Comparison of ENCODE assay signal across 8 mouse cellular contexts in the genomic region with DNA sequence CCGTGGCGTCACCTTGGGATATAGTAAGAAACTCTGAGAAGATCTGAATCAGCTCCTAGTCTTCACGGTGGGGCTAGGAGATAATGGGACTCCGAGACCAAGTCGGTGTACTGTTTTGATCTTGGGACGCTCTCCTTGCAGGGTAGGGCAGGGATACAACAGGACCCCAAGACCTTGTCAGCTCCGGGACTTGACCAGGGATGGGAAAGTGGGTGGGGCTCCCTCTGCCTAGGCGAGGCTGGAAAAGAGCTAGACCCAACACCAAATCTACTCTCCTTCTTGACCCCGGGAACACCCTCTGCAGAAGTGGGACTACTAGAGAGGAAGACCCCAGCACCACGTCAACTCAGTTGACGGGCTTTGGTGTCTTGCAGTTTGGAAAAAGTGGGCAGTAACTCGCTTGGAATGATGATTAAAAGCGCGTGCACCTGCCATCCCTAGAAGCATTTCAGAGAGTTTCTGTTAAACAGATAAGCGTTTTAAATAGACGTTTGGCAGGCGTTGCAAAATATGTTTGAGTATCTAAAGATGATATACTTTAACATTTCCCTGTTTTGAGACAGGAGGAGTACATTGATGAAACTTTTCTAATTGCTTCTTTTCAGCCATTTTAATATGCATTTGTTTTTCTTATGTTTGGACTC. TPM values are rescaled to one million over a fixed set of nuclear protein-coding genes. Genes with fewer than 3 reads are reported as not detected.
A peak's percentile ranks its signal among the peaks of the same experiment; 100 is the strongest.
DNase-seq lines count a peak whose midpoint lies in the region; ATAC-seq lines count a peak whose summit lies in the region.

No protein-coding gene starts in this region.

- H3K9ac ChIP-seq in forebrain, embryonic 15.5 days (replicated peaks), result peak overlapping the region; percentile 47
- peak overlapping the region; percentile 80 for H3K9ac ChIP-seq in limb, embryonic 13.5 days
- H3K9ac ChIP-seq in neural tube, embryonic 11.5 days (ENCODE audit: low read length), result peak overlapping the region; percentile 82

- WGBS in forebrain, embryonic 15.5 days, result 1% methylated on average over 17 of the region's 17 CpGs
- 3% methylated on average over 17 of the region's 17 CpGs for WGBS in limb, embryonic 13.5 days
- WGBS in neural tube, embryonic 11.5 days, result 3% methylated on average over 17 of the region's 17 CpGs

- intact Hi-C loops in gastrocnemius, postnatal 14 days (cut with DNase I; ENCODE audit: low total_unique reads), result no loop called here

- H3K9me3 ChIP-seq in forebrain, embryonic 15.5 days, result no peaks in the 10 kb centered on the region
- no peaks in the 10 kb centered on the region for H3K9me3 ChIP-seq in limb, embryonic 13.5 days
- no peaks in the 10 kb centered on the region for H3K9me3 ChIP-seq in neural tube, embryonic 11.5 days (ENCODE audit: control insufficient read depth, low read length)

- peaks cover 24% of the 10 kb centered on the region for H3K4me1 ChIP-seq in forebrain, embryonic 15.5 days
- peaks cover 19% of the 10 kb centered on the region for H3K4me1 ChIP-seq in limb, embryonic 13.5 days
- peaks cover 7% of the 10 kb centered on the region; the same call in 1 of the 2 replicates for H3K4me1 ChIP-seq in neural tube, embryonic 11.5 days (ENCODE audit: control insufficient read depth, insufficient read depth, low read length)

- no peaks in the 10 kb centered on the region for H3K27me3 ChIP-seq in forebrain, embryonic 15.5 days
- no peaks in the 10 kb centered on the region for H3K27me3 ChIP-seq in limb, embryonic 13.5 days
- no peaks in the 10 kb centered on the region for H3K27me3 ChIP-seq in neural tube, embryonic 11.5 days (ENCODE audit: control insufficient read depth, insufficient read depth, low read length)

- H3K36me3 ChIP-seq in forebrain, embryonic 15.5 days, result 0 out of 2 replicates have a peak, but pooled peaks cover 3% of the 10 kb centered on the region
- H3K36me3 ChIP-seq in limb, embryonic 13.5 days, result peaks cover 21% of the 10 kb centered on the region
- H3K36me3 ChIP-seq in neural tube, embryonic 11.5 days (ENCODE audit: control insufficient read depth, insufficient read depth, low read length), result no peaks in the 10 kb centered on the region; the same call in 1 of the 2 replicates

- no peak overlapping the region for H3K27ac ChIP-seq in forebrain, embryonic 15.5 days (replicated peaks)
- H3K27ac ChIP-seq in limb, embryonic 13.5 days, result no peak overlapping the region
- no peak overlapping the region for H3K27ac ChIP-seq in neural tube, embryonic 11.5 days (ENCODE audit: low read depth, low read length)

- H3K4me3 ChIP-seq in forebrain, embryonic 15.5 days, result peak overlapping the region; percentile 71
- peak overlapping the region; percentile 85 for H3K4me3 ChIP-seq in limb, embryonic 13.5 days
- H3K4me3 ChIP-seq in neural tube, embryonic 11.5 days (ENCODE audit: low read depth, low read length), result peak overlapping the region; percentile 73

- DNase-seq in gastrocnemius, postnatal 14 days, result peak; percentile 8
- DNase-seq in gastrocnemius, adult 18-20 months (ENCODE audit: low spot score), result no peak
- peak; percentile 3 for DNase-seq in T-cell, adult 2 months (ENCODE audit: low spot score)
- DNase-seq in neural tube, embryonic 11.5 days (ENCODE audit: low spot score), result peak; percentile 52
- DNase-seq in natural killer cell, adult 2 months (ENCODE audit: low spot score in 2 of 2), result no peak
- DNase-seq in right cerebral cortex, adult 18-20 months, result no peak

- H3K4me2 ChIP-seq in forebrain, embryonic 15.5 days (replicated peaks), result peak overlapping the region; percentile 85
- peak overlapping the region; percentile 91 for H3K4me2 ChIP-seq in limb, embryonic 13.5 days (replicated peaks)
- H3K4me2 ChIP-seq in neural tube, embryonic 11.5 days (ENCODE audit: low read depth), result peak overlapping the region; percentile 74

- ATAC-seq in forebrain, embryonic 15.5 days (replicated peaks), result peak; percentile 35
- peak; percentile 20 for ATAC-seq in limb, embryonic 13.5 days (ENCODE audit: low FRiP score, low read depth)
- peak; percentile 39 for ATAC-seq in neural tube, embryonic 11.5 days (ENCODE audit: insufficient read depth, low FRiP score, low TSS enrichment)

RNA-seq across cellular contexts. Expression of a gene that starts 0.8 kb away (rescaled TPM):
- 1 to 10 TPM; 2.5 to 2.7 TPM for total RNA-seq in gastrocnemius, postnatal 14 days (2021)
- under 1 TPM; 0.05 to 0.11 TPM for total RNA-seq in gastrocnemius, adult 18-20 months (2021)
- 10.3 and 11.6 TPM in 2 replicates for polyA plus RNA-seq in forebrain, embryonic 15.5 days (2015; fragmentation: Nextera tagmentation; extraction: Ambion mirVana)
- polyA plus RNA-seq in limb, embryonic 13.5 days (2015; fragmentation: Nextera tagmentation; extraction: Ambion mirVana), result 15.8 and 16.8 TPM in 2 replicates
- 23.7 and 24.1 TPM in 2 replicates for polyA plus RNA-seq in neural tube, embryonic 11.5 days (2014; fragmentation: Nextera tagmentation; extraction: Ambion mirVana)

RNA-seq across cellular contexts. Expression of a gene that starts 33.3 kb away (rescaled TPM):
- 10 to 100 TPM; 12.8 to 13.6 TPM for total RNA-seq in gastrocnemius, postnatal 14 days (2021)
- 10 to 100 TPM; 16.8 to 18.1 TPM for total RNA-seq in gastrocnemius, adult 18-20 months (2021)
- polyA plus RNA-seq in forebrain, embryonic 15.5 days (2015; fragmentation: Nextera tagmentation; extraction: Ambion mirVana), result 15.9 and 16.3 TPM in 2 replicates
- 9.4 and 10.1 TPM in 2 replicates for polyA plus RNA-seq in limb, embryonic 13.5 days (2015; fragmentation: Nextera tagmentation; extraction: Ambion mirVana)
- polyA plus RNA-seq in neural tube, embryonic 11.5 days (2014; fragmentation: Nextera tagmentation; extraction: Ambion mirVana), result 19.4 and 19.6 TPM in 2 replicates

RNA-seq across cellular contexts. Expression of a gene that starts 46.2 kb away (rescaled TPM):
- not detected for total RNA-seq in gastrocnemius, postnatal 14 days (2021)
- under 1 TPM in 1 of 2 experiments, not detected in 1; 0.09 TPM for total RNA-seq in gastrocnemius, adult 18-20 months (2021)
- not detected in 2 replicates for polyA plus RNA-seq in forebrain, embryonic 15.5 days (2015; fragmentation: Nextera tagmentation; extraction: Ambion mirVana)
- not detected in 2 replicates for polyA plus RNA-seq in limb, embryonic 13.5 days (2015; fragmentation: Nextera tagmentation; extraction: Ambion mirVana)
- not detected in 2 replicates for polyA plus RNA-seq in neural tube, embryonic 11.5 days (2014; fragmentation: Nextera tagmentation; extraction: Ambion mirVana)

Comparison
In these comparisons a context has a peak if more than half of its experiments do, and no peak if none do; other contexts are left out.
1. DNase-seq: peak in gastrocnemius, postnatal 14 days (single experiment), T-cell, adult 2 months (single experiment) and neural tube, embryonic 11.5 days (single experiment); none in gastrocnemius, adult 18-20 months (single experiment), natural killer cell, adult 2 months (0 of 2) and right cerebral cortex, adult 18-20 months (single experiment).
2. Peak in every context shown above with its lines, with median percentiles within 50 percentile points of each other: ATAC-seq, H3K4me2 ChIP-seq, H3K4me3 ChIP-seq and H3K9ac ChIP-seq.